Mouse (Mus musculus) cerebellum, postnatal 10 days (tissue): ENCODE measurements around the gene Zfp691.

Source experiments
- DNase-seq, 2 experiments: peaks; one replicate each; pipeline ENCODE4 v3.0.0; 2021; ENCODE audit warnings: mixed read lengths in 2 of 2

The Zfp691 gene

DNA sequence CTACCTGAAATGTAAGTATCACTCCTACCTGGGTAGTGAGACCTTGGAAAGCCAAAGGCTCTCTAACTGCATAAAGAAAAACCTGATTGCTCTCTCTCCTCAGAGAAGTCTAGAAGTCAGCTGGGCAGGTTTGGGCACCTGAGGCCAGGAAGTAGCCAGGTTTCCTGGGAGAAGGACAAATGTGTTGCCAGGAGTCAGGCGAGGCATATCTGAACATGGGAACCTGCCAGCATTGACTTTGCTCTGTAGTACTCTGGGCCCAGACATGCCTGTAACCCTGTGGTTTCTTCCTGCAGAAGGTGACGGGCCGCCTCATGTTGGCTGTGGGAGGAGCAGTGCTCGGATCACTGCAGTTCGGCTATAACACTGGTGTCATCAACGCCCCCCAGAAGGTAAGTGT is 53.9 kb downstream of the Zfp691 start:
- DNase-seq: no peak
